Mouse (Mus musculus): Measurements from ENCODE around the gene Immp2l. TPM values are rescaled to one million over a fixed set of nuclear protein-coding genes. Genes with fewer than 3 reads are reported as not detected.

The Immp2l gene
- total and polyA plus RNA-seq, 3 experiments: 0.50 to 31.4 (median 7.9) TPM

GRCm38 (mm10) chr12:41644802-41645551 lies 621.1 kb downstream of the Immp2l start:
- TF ChIP-seq CTCF (IDR thresholded peaks at IDR 0.05; ENCODE audit: low read depth, low read length): no peak
- no peak for TF ChIP-seq TAL1 (conservative IDR thresholded peaks at IDR 0.05; ENCODE audit: low read depth, low read length)
- no peak for TF ChIP-seq GATA1 (IDR thresholded peaks at IDR 0.05; ENCODE audit: borderline replicate concordance, low read length)
- TF ChIP-seq POLR2AphosphoS5 (IDR thresholded peaks at IDR 0.05; ENCODE audit: insufficient replicate concordance, low read depth, low read length): no peak
- no peak for TF ChIP-seq GATA2 (IDR thresholded peaks at IDR 0.05; ENCODE audit: borderline replicate concordance, low read depth, low read length)
- DNase-seq (ENCODE audit: low spot score) (no peak), ATAC-seq (ENCODE audit: extremely low read depth, insufficient number of reproducible peaks, low FRiP score, poor library complexity, severe bottlenecking) (no peak)
- H3K27me3 ChIP-seq (ENCODE audit: insufficient read depth, low read length): no peaks in the 10 kb centered on the region; the same call in 1 of the 2 replicates
- H3K4me3 ChIP-seq (ENCODE audit: low read depth, low read length): no peak overlapping the region
- H3K9me3 ChIP-seq (replicated peaks): no peaks in the 10 kb centered on the region
- H3K36me3 ChIP-seq (replicated peaks): no peaks in the 10 kb centered on the region
- H3K4me1 ChIP-seq (ENCODE audit: insufficient read depth, low read depth, low read length): no peaks in the 10 kb centered on the region

GRCm38 (mm10) chr12:41646956-41647575 lies 623.2 kb downstream of the Immp2l start:
- DNase-seq (ENCODE audit: low spot score) (no peak), ATAC-seq (ENCODE audit: extremely low read depth, insufficient number of reproducible peaks, low FRiP score, poor library complexity, severe bottlenecking) (no peak)
- H3K36me3 ChIP-seq (replicated peaks): no peaks in the 10 kb centered on the region
- no peaks in the 10 kb centered on the region for H3K9me3 ChIP-seq (replicated peaks)
- TF ChIP-seq POLR2AphosphoS5 (IDR thresholded peaks at IDR 0.05; ENCODE audit: insufficient replicate concordance, low read depth, low read length) (no peak), GATA2 (IDR thresholded peaks at IDR 0.05; ENCODE audit: borderline replicate concordance, low read depth, low read length) (no peak), CTCF (IDR thresholded peaks at IDR 0.05; ENCODE audit: low read depth, low read length) (no peak), GATA1 (IDR thresholded peaks at IDR 0.05; ENCODE audit: borderline replicate concordance, low read length) (no peak), TAL1 (conservative IDR thresholded peaks at IDR 0.05; ENCODE audit: low read depth, low read length) (no peak)
- no peak overlapping the region for H3K4me3 ChIP-seq (ENCODE audit: low read depth, low read length)
- H3K4me1 ChIP-seq (ENCODE audit: insufficient read depth, low read depth, low read length): no peaks in the 10 kb centered on the region
- H3K27me3 ChIP-seq (ENCODE audit: insufficient read depth, low read length): no peaks in the 10 kb centered on the region; the same call in 1 of the 2 replicates

GRCm38 (mm10) chr12:41647675-41648074 lies 623.8 kb downstream of the Immp2l start:
- H3K9me3 ChIP-seq (replicated peaks): no peaks in the 10 kb centered on the region
- H3K27me3 ChIP-seq (ENCODE audit: insufficient read depth, low read length): no peaks in the 10 kb centered on the region; the same call in 1 of the 2 replicates
- H3K4me1 ChIP-seq (ENCODE audit: insufficient read depth, low read depth, low read length): no peaks in the 10 kb centered on the region
- no peak for ATAC-seq (ENCODE audit: extremely low read depth, insufficient number of reproducible peaks, low FRiP score, poor library complexity, severe bottlenecking)
- H3K36me3 ChIP-seq (replicated peaks): no peaks in the 10 kb centered on the region
- H3K4me3 ChIP-seq (ENCODE audit: low read depth, low read length): no peak overlapping the region
- no peak for DNase-seq (ENCODE audit: low spot score)
- TF ChIP-seq GATA2 (IDR thresholded peaks at IDR 0.05; ENCODE audit: borderline replicate concordance, low read depth, low read length) (no peak), TAL1 (conservative IDR thresholded peaks at IDR 0.05; ENCODE audit: low read depth, low read length) (no peak), POLR2AphosphoS5 (IDR thresholded peaks at IDR 0.05; ENCODE audit: insufficient replicate concordance, low read depth, low read length) (no peak), CTCF (IDR thresholded peaks at IDR 0.05; ENCODE audit: low read depth, low read length) (no peak), GATA1 (IDR thresholded peaks at IDR 0.05; ENCODE audit: borderline replicate concordance, low read length) (no peak)

GRCm38 (mm10) chr12:41649826-41650541 lies 626.1 kb downstream of the Immp2l start:
- H3K36me3 ChIP-seq (replicated peaks): no peaks in the 10 kb centered on the region
- H3K27me3 ChIP-seq (ENCODE audit: insufficient read depth, low read length): no peaks in the 10 kb centered on the region
- DNase-seq (ENCODE audit: low spot score) (no peak), ATAC-seq (ENCODE audit: extremely low read depth, insufficient number of reproducible peaks, low FRiP score, poor library complexity, severe bottlenecking) (no peak)
- TF ChIP-seq TAL1 (conservative IDR thresholded peaks at IDR 0.05; ENCODE audit: low read depth, low read length) (no peak), POLR2AphosphoS5 (IDR thresholded peaks at IDR 0.05; ENCODE audit: insufficient replicate concordance, low read depth, low read length) (no peak), GATA2 (IDR thresholded peaks at IDR 0.05; ENCODE audit: borderline replicate concordance, low read depth, low read length) (no peak), GATA1 (IDR thresholded peaks at IDR 0.05; ENCODE audit: borderline replicate concordance, low read length) (no peak), CTCF (IDR thresholded peaks at IDR 0.05; ENCODE audit: low read depth, low read length) (no peak)
- H3K9me3 ChIP-seq (replicated peaks): no peaks in the 10 kb centered on the region
- no peaks in the 10 kb centered on the region for H3K4me1 ChIP-seq (ENCODE audit: insufficient read depth, low read depth, low read length)
- H3K4me3 ChIP-seq (ENCODE audit: low read depth, low read length): no peak overlapping the region

GRCm38 (mm10) chr12:41668280-41668679 lies 644.4 kb downstream of the Immp2l start:
- Histone ChIP-seq H3K4me1 (ENCODE audit: insufficient read depth, low read depth, low read length) (no peaks in the 10 kb centered on the region), H3K27me3 (ENCODE audit: insufficient read depth, low read length) (peaks cover 2% of the 10 kb centered on the region), H3K4me3 (ENCODE audit: low read depth, low read length) (no peak overlapping the region), H3K9me3 (replicated peaks) (no peaks in the 10 kb centered on the region), H3K36me3 (replicated peaks) (no peaks in the 10 kb centered on the region)
- no peak for ATAC-seq (ENCODE audit: extremely low read depth, insufficient number of reproducible peaks, low FRiP score, poor library complexity, severe bottlenecking)
- no peak for DNase-seq (ENCODE audit: low spot score)
- TF ChIP-seq GATA1 (IDR thresholded peaks at IDR 0.05; ENCODE audit: borderline replicate concordance, low read length) (no peak), GATA2 (IDR thresholded peaks at IDR 0.05; ENCODE audit: borderline replicate concordance, low read depth, low read length) (no peak), CTCF (IDR thresholded peaks at IDR 0.05; ENCODE audit: low read depth, low read length) (no peak), TAL1 (conservative IDR thresholded peaks at IDR 0.05; ENCODE audit: low read depth, low read length) (no peak), POLR2AphosphoS5 (IDR thresholded peaks at IDR 0.05; ENCODE audit: insufficient replicate concordance, low read depth, low read length) (no peak)

- Histone ChIP-seq H3K36me3 (replicated peaks) (no peaks in the 10 kb centered on the region), H3K9me3 (replicated peaks) (no peaks in the 10 kb centered on the region), H3K27me3 (ENCODE audit: insufficient read depth, low read length) (peaks cover 2% of the 10 kb centered on the region; the same call in 1 of the 2 replicates), H3K4me3 (ENCODE audit: low read depth, low read length) (no peak overlapping the region), H3K4me1 (ENCODE audit: insufficient read depth, low read depth, low read length) (no peaks in the 10 kb centered on the region)
- no peak for ATAC-seq (ENCODE audit: extremely low read depth, insufficient number of reproducible peaks, low FRiP score, poor library complexity, severe bottlenecking)
- no peak for DNase-seq (ENCODE audit: low spot score)
- TF ChIP-seq GATA1 (IDR thresholded peaks at IDR 0.05; ENCODE audit: borderline replicate concordance, low read length) (no peak), TAL1 (conservative IDR thresholded peaks at IDR 0.05; ENCODE audit: low read depth, low read length) (no peak), CTCF (IDR thresholded peaks at IDR 0.05; ENCODE audit: low read depth, low read length) (no peak), GATA2 (IDR thresholded peaks at IDR 0.05; ENCODE audit: borderline replicate concordance, low read depth, low read length) (no peak), POLR2AphosphoS5 (IDR thresholded peaks at IDR 0.05; ENCODE audit: insufficient replicate concordance, low read depth, low read length) (no peak)
Observed at GRCm38 (mm10) chr12:41669481-41669880, 645.6 kb downstream of the Immp2l start.
